Mouse (Mus musculus) midbrain, postnatal 0 days (tissue): ENCODE measurements at regions not wholly inside any gene's neighbourhood (a gene's known extent, or its start where the extent isn't known, plus 50 kb on each side); places are given as distances from the start of the nearest gene placed in this dataset.

Experiments used
- ATAC-seq: fragments of 200-750 bp; cut with Nextera tagmentation; 2 replicates; pipeline ENCODE4 v1.8.0; 2017; ENCODE audit warnings: moderate number of reproducible peaks, mild to moderate bottlenecking, moderate TSS enrichment, moderate library complexity; ENCODE audit not compliant: low FRiP score
- DNase-seq: peaks from one replicate; pipeline ENCODE4 v3.0.0-alpha.2; 2015; ENCODE audit warnings: low spot score
- H3K27ac ChIP-seq: fragments of 300-500 bp; sonication (generic); 2 replicates; pipeline ENCODE4 v1.5.1; 2014; ENCODE audit warnings: low read depth, mild to moderate bottlenecking, low read length, mixed read lengths
- H3K27me3 ChIP-seq: fragments of 300-500 bp; sonication (generic); 2 replicates; pipeline ENCODE4 v1.6.1; 2014; ENCODE audit warnings: low read length, control low read depth, mixed read lengths; ENCODE audit not compliant: insufficient read depth
- H3K36me3 ChIP-seq: fragments of 300-500 bp; sonication (generic); 2 replicates; pipeline ENCODE4 v1.6.1; 2014; ENCODE audit warnings: low read length, control low read depth, mixed read lengths; ENCODE audit not compliant: insufficient read depth
- H3K4me1 ChIP-seq: fragments of 300-500 bp; sonication (generic); 2 replicates; pipeline ENCODE4 v1.6.1; 2014; ENCODE audit warnings: mild to moderate bottlenecking, control low read depth, antibody characterized with exemption, low read length, mixed read lengths; ENCODE audit not compliant: insufficient read depth
- H3K4me2 ChIP-seq: fragments of 300-500 bp; sonication (generic); 2 replicates; pipeline ENCODE4 v1.6.1; 2014; ENCODE audit warnings: low read depth, mild to moderate bottlenecking, low read length, mixed read lengths; ENCODE audit not compliant: poor library complexity, severe bottlenecking
- H3K4me3 ChIP-seq: fragments of 300-500 bp; sonication (generic); 2 replicates; pipeline ENCODE4 v1.5.1; 2014; ENCODE audit warnings: low read depth, mild to moderate bottlenecking, low read length, moderate library complexity
- H3K9ac ChIP-seq: fragments of 300-500 bp; sonication (generic); replicated peaks from 2 replicates; pipeline ENCODE4 v1.6.1; 2014; ENCODE audit warnings: mild to moderate bottlenecking, low read length, moderate library complexity, mixed read lengths; ENCODE audit not compliant: poor library complexity, severe bottlenecking
- H3K9me3 ChIP-seq: fragments of 300-500 bp; sonication (generic); 2 replicates; pipeline ENCODE4 v1.6.1; 2016; ENCODE audit warnings: low read length, control low read depth
- CTCF ChIP-seq: IDR thresholded peaks from 2 replicates; pipeline ENCODE4 v1.5.1; 2016; ENCODE audit warnings: antibody characterized with exemption, mild to moderate bottlenecking
- WGBS: fragments of 180-500 bp; shearing (Covaris S2); extraction: QIAGEN DNeasy Blood & Tissue Kit; methylation state at CpG from one replicate; pipeline ENCODE4 v1.1.7; 2014; 5-methylcytosine and 5-hydroxymethylcytosine counted together

GRCm38 (mm10) chr3:71959441-71959840, 1008.2 kb downstream of the Sis start:
- TF ChIP-seq CTCF = no peak
- Histone ChIP-seq H3K27me3 (no peaks in the 10 kb centered on the region), H3K4me2 (no peak overlapping the region), H3K9me3 (no peaks in the 10 kb centered on the region), H3K36me3 (no peaks in the 10 kb centered on the region), H3K4me3 (no peak overlapping the region), H3K9ac (no peak overlapping the region), H3K4me1 (no peaks in the 10 kb centered on the region), H3K27ac (no peak overlapping the region)
- DNase-seq (no peak), ATAC-seq (no peak)
- 49% methylated on average over 1 of the region's 1 CpGs for WGBS

GRCm38 (mm10) chr3:71919865-71920264, 1047.8 kb downstream of the Sis start:
- WGBS = 67% methylated on average over 3 of the region's 3 CpGs
- Histone ChIP-seq H3K27me3 (no peaks in the 10 kb centered on the region), H3K9me3 (no peaks in the 10 kb centered on the region), H3K36me3 (no peaks in the 10 kb centered on the region), H3K27ac (no peak overlapping the region), H3K4me2 (no peak overlapping the region), H3K9ac (no peak overlapping the region), H3K4me1 (no peaks in the 10 kb centered on the region), H3K4me3 (no peak overlapping the region)
- TF ChIP-seq CTCF = no peak
- DNase-seq (peak; percentile 2), ATAC-seq (no peak)

- Histone ChIP-seq H3K4me2 (no peak overlapping the region), H3K4me1 (no peaks in the 10 kb centered on the region), H3K27me3 (no peaks in the 10 kb centered on the region), H3K36me3 (no peaks in the 10 kb centered on the region), H3K9me3 (no peaks in the 10 kb centered on the region), H3K4me3 (no peak overlapping the region), H3K9ac (no peak overlapping the region), H3K27ac (no peak overlapping the region)
- no peak for DNase-seq
- 83% methylated on average over 2 of the region's 2 CpGs for WGBS
- TF ChIP-seq CTCF = no peak
- ATAC-seq = no peak
Observed at GRCm38 (mm10) chr3:71913783-71914182, 1053.9 kb downstream of the Sis start.

- WGBS = 31% methylated on average over 4 of the region's 4 CpGs
- no peaks in the 10 kb centered on the region for H3K9me3 ChIP-seq
- no peaks in the 10 kb centered on the region for H3K36me3 ChIP-seq
- TF ChIP-seq CTCF = no peak
- no peaks in the 10 kb centered on the region for H3K27me3 ChIP-seq
- H3K27ac ChIP-seq = no peak overlapping the region
- DNase-seq (no peak), ATAC-seq (no peak)
- no peak overlapping the region for H3K4me3 ChIP-seq
- no peak overlapping the region for H3K4me2 ChIP-seq
- no peak overlapping the region for H3K9ac ChIP-seq
- no peaks in the 10 kb centered on the region for H3K4me1 ChIP-seq
Observed at GRCm38 (mm10) chr3:71909242-71909641, 1058.4 kb downstream of the Sis start.

- Histone ChIP-seq H3K9me3 (no peaks in the 10 kb centered on the region), H3K4me3 (no peak overlapping the region), H3K9ac (no peak overlapping the region), H3K4me2 (no peak overlapping the region), H3K36me3 (no peaks in the 10 kb centered on the region), H3K27ac (no peak overlapping the region), H3K27me3 (no peaks in the 10 kb centered on the region), H3K4me1 (no peaks in the 10 kb centered on the region)
- ATAC-seq (0 out of 2 replicates have a peak, but pooled peaks have one; percentile 23), DNase-seq (peak; percentile 4)
- 42% methylated on average over 2 of the region's 2 CpGs for WGBS
- no peak for TF ChIP-seq CTCF
Observed at GRCm38 (mm10) chr3:71864670-71865069, 1103.0 kb downstream of the Sis start.

- H3K9ac ChIP-seq = no peak overlapping the region
- DNase-seq = no peak
- no peak overlapping the region for H3K4me3 ChIP-seq
- no peaks in the 10 kb centered on the region for H3K4me1 ChIP-seq
- H3K27me3 ChIP-seq = no peaks in the 10 kb centered on the region
- ATAC-seq = no peak
- no peaks in the 10 kb centered on the region for H3K36me3 ChIP-seq
- no peak overlapping the region for H3K27ac ChIP-seq
- no peak overlapping the region for H3K4me2 ChIP-seq
- no peak for TF ChIP-seq CTCF
- 55% methylated on average over 2 of the region's 2 CpGs for WGBS
- no peaks in the 10 kb centered on the region for H3K9me3 ChIP-seq
Observed at GRCm38 (mm10) chr3:71836111-71836510, 1131.6 kb downstream of the Sis start.
